Mouse (Mus musculus): ENCODE measurements around the gene Rasgef1c. TPM values are rescaled to one million over a fixed set of nuclear protein-coding genes. Genes with fewer than 3 reads are reported as not detected.

The Rasgef1c gene
- polyA plus RNA-seq, 1 experiment from 2014 or later: 10.9 TPM

DNA sequence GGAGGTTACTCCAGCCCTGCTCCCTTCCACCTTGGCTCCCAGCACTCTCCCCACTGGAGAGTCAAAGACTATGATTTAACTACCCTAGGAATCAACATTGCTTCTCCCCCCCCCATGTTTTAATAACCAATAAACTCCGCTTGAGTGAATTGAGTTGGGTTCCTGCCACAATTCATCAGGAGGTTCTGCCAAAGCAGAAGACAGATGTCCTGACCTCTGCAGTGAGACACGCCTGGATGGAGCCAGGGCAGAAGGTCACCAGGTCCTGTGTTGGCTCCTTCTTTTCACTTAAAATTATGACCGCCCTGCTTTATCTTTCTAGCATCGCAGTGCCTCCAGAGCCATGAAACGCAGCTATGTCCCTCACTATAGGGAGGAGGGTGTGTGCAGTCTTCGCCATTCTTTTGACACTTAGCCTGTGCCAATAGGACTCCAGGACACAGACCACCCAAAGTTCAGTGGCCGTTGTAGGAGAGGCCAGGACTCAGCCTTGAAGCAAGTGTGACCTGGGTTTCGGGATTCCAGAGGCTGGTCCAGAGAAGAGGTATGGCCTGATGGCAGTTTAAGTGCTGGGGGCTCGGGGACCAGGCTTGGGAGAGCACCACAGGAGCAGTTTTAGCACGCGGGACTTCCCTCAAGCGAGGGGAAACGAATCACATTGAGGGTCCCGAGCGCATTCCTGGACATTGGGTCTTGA, 525 bp upstream of the Rasgef1c start:
- Histone ChIP-seq H3K36me3 (ENCODE audit: control insufficient read depth, insufficient read depth, low read length) (no peaks in the 10 kb centered on the region), H3K27me3 (ENCODE audit: control insufficient read depth, insufficient read depth, low read length) (peaks cover 21% of the 10 kb centered on the region), H3K4me1 (ENCODE audit: control insufficient read depth, insufficient read depth, low read length) (no peaks in the 10 kb centered on the region), H3K9ac (ENCODE audit: low read length) (no peak overlapping the region), H3K4me3 (ENCODE audit: low read depth, low read length) (peak overlapping the region; percentile 50), H3K9me3 (ENCODE audit: control insufficient read depth, low read length) (no peaks in the 10 kb centered on the region), H3K27ac (ENCODE audit: low read depth, low read length) (no peak overlapping the region), H3K4me2 (ENCODE audit: low read depth) (peak overlapping the region; percentile 99)
- 17% methylated on average over 15 of the region's 15 CpGs for WGBS
- ATAC-seq (ENCODE audit: insufficient read depth, low FRiP score, low TSS enrichment) (peak; percentile 32), DNase-seq (ENCODE audit: low spot score) (no peak)

DNA sequence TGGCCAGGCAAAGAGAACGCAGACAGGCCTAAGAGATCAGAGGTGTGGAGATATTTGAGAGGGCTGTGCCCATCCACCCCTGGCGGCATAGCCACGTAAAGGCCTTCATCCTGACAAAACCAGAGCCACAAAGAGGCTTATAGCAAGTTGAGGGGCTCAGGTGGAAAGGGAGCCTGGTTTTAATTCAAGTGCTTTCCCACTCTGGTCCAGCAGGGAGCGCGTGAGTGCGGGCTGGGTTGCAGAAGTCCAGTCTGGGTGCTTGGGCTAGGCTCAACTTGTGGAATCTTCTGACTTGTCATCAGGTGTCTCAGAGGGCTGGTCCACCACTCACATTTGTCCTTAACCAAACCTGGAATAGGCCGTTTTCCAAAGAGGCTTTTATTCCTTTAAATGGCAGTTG, 1.7 kb downstream of the Rasgef1c start:
- H3K27me3 ChIP-seq (ENCODE audit: control insufficient read depth, insufficient read depth, low read length): peaks cover 21% of the 10 kb centered on the region
- H3K4me1 ChIP-seq (ENCODE audit: control insufficient read depth, insufficient read depth, low read length): no peaks in the 10 kb centered on the region
- H3K27ac ChIP-seq (ENCODE audit: low read depth, low read length): no peak overlapping the region
- peak; percentile 68 for DNase-seq (ENCODE audit: low spot score)
- no peak overlapping the region for H3K4me2 ChIP-seq (ENCODE audit: low read depth)
- ATAC-seq (ENCODE audit: insufficient read depth, low FRiP score, low TSS enrichment): peak; percentile 39
- H3K36me3 ChIP-seq (ENCODE audit: control insufficient read depth, insufficient read depth, low read length): no peaks in the 10 kb centered on the region
- H3K9me3 ChIP-seq (ENCODE audit: control insufficient read depth, low read length): no peaks in the 10 kb centered on the region
- H3K9ac ChIP-seq (ENCODE audit: low read length): no peak overlapping the region
- H3K4me3 ChIP-seq (ENCODE audit: low read depth, low read length): no peak overlapping the region
- WGBS: 16% methylated on average over 7 of the region's 7 CpGs

DNA sequence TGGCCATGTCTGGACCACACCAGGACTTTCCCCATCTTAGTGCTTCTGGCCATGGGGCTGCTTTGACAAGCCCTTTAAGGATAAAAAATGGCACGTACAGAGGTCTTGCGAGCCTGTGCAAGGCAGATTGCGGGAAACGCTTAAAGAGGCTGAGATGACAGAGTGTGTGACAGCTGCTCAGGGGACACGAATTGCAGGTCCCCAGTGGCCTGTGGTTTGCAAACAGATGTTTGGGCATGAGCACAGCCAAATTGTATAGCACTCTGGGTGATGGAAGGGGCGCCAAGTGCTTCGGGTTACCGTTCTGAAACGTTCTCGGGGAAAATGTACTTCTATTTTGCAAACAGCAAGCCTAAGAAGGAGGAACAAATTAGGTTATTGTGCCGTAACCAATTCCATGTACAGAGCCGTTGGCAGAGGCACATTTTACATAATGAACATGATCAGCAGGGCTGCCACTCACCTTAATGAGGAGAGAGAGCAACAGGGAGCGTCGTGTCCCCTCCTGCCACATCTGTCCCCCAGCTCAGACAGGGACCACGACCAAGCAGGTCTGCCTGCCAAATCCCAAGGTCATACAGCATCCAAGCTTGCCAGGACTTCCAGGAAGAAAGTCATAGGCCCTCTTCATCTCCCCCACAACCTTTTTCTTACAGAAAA, 17.0 kb downstream of the Rasgef1c start:
- 56% methylated on average over 15 of the region's 15 CpGs for WGBS
- H3K9ac ChIP-seq (ENCODE audit: low read length): no peak overlapping the region
- ATAC-seq (ENCODE audit: insufficient read depth, low FRiP score, low TSS enrichment): no peak

DNA sequence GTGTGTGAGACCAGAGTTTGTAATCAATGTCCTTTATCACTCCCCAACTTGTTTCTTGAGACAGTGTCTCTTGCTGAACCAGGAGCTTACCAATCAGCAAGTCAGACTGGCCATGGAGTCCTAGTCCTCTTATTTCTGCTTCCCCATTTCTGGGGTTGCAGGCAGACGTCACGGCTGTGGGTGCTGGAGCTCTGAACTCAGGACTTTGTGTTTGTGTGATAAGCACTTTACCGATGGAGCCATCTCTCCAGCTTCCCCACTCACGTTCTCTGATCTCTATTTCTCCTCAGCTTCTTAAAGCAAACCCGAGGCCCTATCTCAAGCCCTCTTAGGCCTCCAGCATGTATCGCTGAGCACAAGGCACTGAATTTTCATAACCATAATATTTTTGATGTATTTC, 17.7 kb downstream of the Rasgef1c start:
- H3K4me3 ChIP-seq (ENCODE audit: low read depth, low read length): no peak overlapping the region
- H3K4me1 ChIP-seq (ENCODE audit: control insufficient read depth, insufficient read depth, low read length): no peaks in the 10 kb centered on the region
- no peaks in the 10 kb centered on the region for H3K36me3 ChIP-seq (ENCODE audit: control insufficient read depth, insufficient read depth, low read length)
- H3K4me2 ChIP-seq (ENCODE audit: low read depth): no peak overlapping the region
- no peaks in the 10 kb centered on the region for H3K9me3 ChIP-seq (ENCODE audit: control insufficient read depth, low read length)
- no peaks in the 10 kb centered on the region for H3K27me3 ChIP-seq (ENCODE audit: control insufficient read depth, insufficient read depth, low read length)
- ATAC-seq (ENCODE audit: insufficient read depth, low FRiP score, low TSS enrichment): no peak
- 89% methylated on average over 6 of the region's 6 CpGs for WGBS
- DNase-seq (ENCODE audit: low spot score): no peak
- no peak overlapping the region for H3K27ac ChIP-seq (ENCODE audit: low read depth, low read length)
- no peak overlapping the region for H3K9ac ChIP-seq (ENCODE audit: low read length)

More for the DNA sequence above, 17.0 kb downstream of the Rasgef1c start:
- DNase-seq (ENCODE audit: low spot score): no peak
- no peak overlapping the region for H3K27ac ChIP-seq (ENCODE audit: low read depth, low read length)
- no peak overlapping the region for H3K4me2 ChIP-seq (ENCODE audit: low read depth)
- H3K4me3 ChIP-seq (ENCODE audit: low read depth, low read length): no peak overlapping the region
- H3K36me3 ChIP-seq (ENCODE audit: control insufficient read depth, insufficient read depth, low read length): no peaks in the 10 kb centered on the region
- no peaks in the 10 kb centered on the region for H3K4me1 ChIP-seq (ENCODE audit: control insufficient read depth, insufficient read depth, low read length)
- no peaks in the 10 kb centered on the region for H3K27me3 ChIP-seq (ENCODE audit: control insufficient read depth, insufficient read depth, low read length)
- no peaks in the 10 kb centered on the region for H3K9me3 ChIP-seq (ENCODE audit: control insufficient read depth, low read length)

DNA sequence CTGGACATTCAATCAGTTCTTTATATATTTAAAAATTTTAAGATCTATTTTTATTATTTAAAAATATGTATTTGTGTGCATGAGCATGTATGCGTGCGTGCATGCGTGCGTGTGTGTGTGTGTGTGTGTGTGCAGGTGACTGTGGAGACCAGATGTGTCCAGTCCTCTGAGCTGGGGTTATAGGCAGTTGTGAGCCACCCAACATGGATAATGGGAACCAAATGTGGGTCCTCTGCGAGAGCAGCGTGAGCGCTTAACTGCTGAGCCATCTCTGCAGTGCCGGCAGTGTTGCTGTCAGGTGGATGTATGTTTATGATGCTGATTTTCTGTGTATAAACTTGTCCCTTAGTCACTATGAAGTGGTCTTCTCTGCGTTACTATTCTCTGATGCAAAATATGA, 21.9 kb downstream of the Rasgef1c start:
- Histone ChIP-seq H3K27me3 (ENCODE audit: control insufficient read depth, insufficient read depth, low read length) (no peaks in the 10 kb centered on the region), H3K27ac (ENCODE audit: low read depth, low read length) (no peak overlapping the region), H3K9me3 (ENCODE audit: control insufficient read depth, low read length) (no peaks in the 10 kb centered on the region), H3K4me1 (ENCODE audit: control insufficient read depth, insufficient read depth, low read length) (peaks cover 3% of the 10 kb centered on the region; the same call in 1 of the 2 replicates), H3K36me3 (ENCODE audit: control insufficient read depth, insufficient read depth, low read length) (no peaks in the 10 kb centered on the region), H3K4me3 (ENCODE audit: low read depth, low read length) (no peak overlapping the region), H3K4me2 (ENCODE audit: low read depth) (no peak overlapping the region), H3K9ac (ENCODE audit: low read length) (no peak overlapping the region)
- ATAC-seq (ENCODE audit: insufficient read depth, low FRiP score, low TSS enrichment) (no peak), DNase-seq (ENCODE audit: low spot score) (no peak)
- 73% methylated on average over 9 of the region's 9 CpGs for WGBS

DNA sequence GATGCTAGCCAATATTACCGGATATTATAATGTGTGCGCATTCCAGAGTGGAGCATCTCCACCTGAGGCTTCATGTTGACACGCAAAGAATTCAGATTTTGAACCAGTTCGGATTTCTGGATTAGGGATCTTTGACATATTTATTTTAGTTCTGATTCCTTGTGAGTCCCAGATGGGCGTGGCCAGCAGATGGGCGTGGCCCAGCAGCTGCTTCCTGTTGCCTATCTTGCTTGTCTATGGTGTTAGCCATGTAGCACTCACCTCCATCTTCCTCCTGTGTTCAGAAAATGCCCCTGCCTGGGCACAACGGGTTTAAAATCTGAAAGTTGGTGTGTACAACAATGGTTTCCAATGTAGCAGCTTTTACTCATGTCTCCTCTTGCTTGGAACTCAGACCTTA, 24.5 kb downstream of the Rasgef1c start:
- H3K9me3 ChIP-seq (ENCODE audit: control insufficient read depth, low read length): no peaks in the 10 kb centered on the region
- WGBS: 85% methylated on average over 7 of the region's 7 CpGs
- H3K9ac ChIP-seq (ENCODE audit: low read length): no peak overlapping the region
- H3K27me3 ChIP-seq (ENCODE audit: control insufficient read depth, insufficient read depth, low read length): no peaks in the 10 kb centered on the region
- H3K27ac ChIP-seq (ENCODE audit: low read depth, low read length): no peak overlapping the region
- peaks cover 7% of the 10 kb centered on the region for H3K4me1 ChIP-seq (ENCODE audit: control insufficient read depth, insufficient read depth, low read length)
- H3K4me3 ChIP-seq (ENCODE audit: low read depth, low read length): no peak overlapping the region
- DNase-seq (ENCODE audit: low spot score): no peak
- no peak for ATAC-seq (ENCODE audit: insufficient read depth, low FRiP score, low TSS enrichment)
- no peak overlapping the region for H3K4me2 ChIP-seq (ENCODE audit: low read depth)
- no peaks in the 10 kb centered on the region for H3K36me3 ChIP-seq (ENCODE audit: control insufficient read depth, insufficient read depth, low read length)

DNA sequence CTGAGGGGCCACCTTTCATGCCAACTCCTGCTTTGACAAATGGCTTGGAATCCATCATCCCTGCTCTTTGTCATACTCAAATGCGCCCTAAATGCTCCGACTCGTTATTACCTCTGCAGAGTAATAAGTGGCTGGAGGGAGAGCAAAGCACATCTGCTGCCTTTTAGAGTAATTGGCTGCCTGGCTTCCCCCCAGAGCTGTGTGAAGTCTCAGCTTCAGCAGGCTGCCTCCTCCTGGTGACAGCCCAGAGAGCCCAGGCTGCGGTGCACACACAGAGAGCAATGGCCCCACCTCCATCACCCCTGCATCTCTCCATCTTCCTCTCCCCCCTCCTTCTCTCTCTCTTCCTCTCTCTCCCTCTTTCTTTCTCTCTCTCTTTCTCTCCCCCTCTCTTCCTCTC, 25.5 kb downstream of the Rasgef1c start:
- H3K4me3 ChIP-seq (ENCODE audit: low read depth, low read length): no peak overlapping the region
- no peaks in the 10 kb centered on the region for H3K36me3 ChIP-seq (ENCODE audit: control insufficient read depth, insufficient read depth, low read length)
- WGBS: 13% methylated on average over 4 of the region's 4 CpGs
- peaks cover 17% of the 10 kb centered on the region for H3K4me1 ChIP-seq (ENCODE audit: control insufficient read depth, insufficient read depth, low read length)
- no peaks in the 10 kb centered on the region for H3K27me3 ChIP-seq (ENCODE audit: control insufficient read depth, insufficient read depth, low read length)
- ATAC-seq (ENCODE audit: insufficient read depth, low FRiP score, low TSS enrichment) (no peak), DNase-seq (ENCODE audit: low spot score) (peak; percentile 44)
- no peak overlapping the region; the same call in 1 of the 2 replicates for H3K9ac ChIP-seq (ENCODE audit: low read length)
- 0 out of 2 replicates have a peak overlapping the region, but pooled peaks have one; percentile 39 for H3K27ac ChIP-seq (ENCODE audit: low read depth, low read length)
- no peak overlapping the region for H3K4me2 ChIP-seq (ENCODE audit: low read depth)
- no peaks in the 10 kb centered on the region for H3K9me3 ChIP-seq (ENCODE audit: control insufficient read depth, low read length)

DNA sequence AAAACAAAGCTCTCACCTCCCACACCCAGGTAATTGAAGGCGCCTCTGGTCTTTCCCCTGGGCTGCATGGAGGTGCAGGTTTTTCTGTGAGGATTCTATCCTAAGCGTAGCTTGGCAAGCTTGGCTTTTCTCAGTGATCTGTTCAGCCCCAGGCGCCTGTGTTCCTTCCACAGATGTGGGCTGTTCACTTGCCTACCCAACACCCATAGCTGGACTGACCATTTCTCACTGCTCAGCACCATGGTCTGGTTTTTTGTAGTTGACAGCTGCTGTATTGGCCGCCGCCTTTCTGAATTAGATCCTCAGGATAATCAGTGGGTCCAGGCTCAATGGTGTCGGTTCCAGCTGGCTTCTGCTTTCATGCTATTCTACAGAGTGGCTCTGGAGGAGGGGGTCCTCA, 26.0 kb downstream of the Rasgef1c start:
- no peak overlapping the region for H3K9ac ChIP-seq (ENCODE audit: low read length)
- no peaks in the 10 kb centered on the region for H3K36me3 ChIP-seq (ENCODE audit: control insufficient read depth, insufficient read depth, low read length)
- no peaks in the 10 kb centered on the region for H3K27me3 ChIP-seq (ENCODE audit: control insufficient read depth, insufficient read depth, low read length)
- peaks cover 19% of the 10 kb centered on the region for H3K4me1 ChIP-seq (ENCODE audit: control insufficient read depth, insufficient read depth, low read length)
- no peak overlapping the region for H3K27ac ChIP-seq (ENCODE audit: low read depth, low read length)
- H3K4me3 ChIP-seq (ENCODE audit: low read depth, low read length): no peak overlapping the region
- no peaks in the 10 kb centered on the region for H3K9me3 ChIP-seq (ENCODE audit: control insufficient read depth, low read length)
- DNase-seq (ENCODE audit: low spot score) (no peak), ATAC-seq (ENCODE audit: insufficient read depth, low FRiP score, low TSS enrichment) (no peak)
- no peak overlapping the region for H3K4me2 ChIP-seq (ENCODE audit: low read depth)
- 65% methylated on average over 6 of the region's 6 CpGs for WGBS

All from neural tube, embryonic 11.5 days (tissue).